Mouse (Mus musculus) liver, postnatal 0 days (tissue): ENCODE data around the gene Lenep. TPM values are rescaled to one million over a fixed set of nuclear protein-coding genes. Genes with fewer than 3 reads are reported as not detected.

Experiments used
- ATAC-seq: fragments of 200-750 bp; cut with Nextera tagmentation; 2 replicates; pipeline ENCODE4 v1.8.0; 2017; ENCODE audit warnings: mild to moderate bottlenecking, moderate library complexity
- DNase-seq: peaks from one replicate; pipeline ENCODE4 v3.0.0-alpha.2; 2016
- H3K27ac ChIP-seq: fragments of 300-500 bp; sonication (generic); 2 replicates; pipeline ENCODE4 v1.5.1; 2014; ENCODE audit warnings: antibody characterized with exemption, moderate library complexity, mild to moderate bottlenecking, low read depth
- H3K27me3 ChIP-seq: fragments of 300-500 bp; sonication (generic); 2 replicates; pipeline ENCODE4 v1.6.1; 2014; ENCODE audit warnings: low read length, control low read depth, mixed read lengths; ENCODE audit not compliant: insufficient read depth
- H3K36me3 ChIP-seq: fragments of 300-500 bp; sonication (generic); replicated peaks from 2 replicates; pipeline ENCODE4 v1.6.1; 2014; ENCODE audit warnings: mild to moderate bottlenecking, control low read depth, low read length, moderate library complexity, mixed read lengths; ENCODE audit not compliant: insufficient read depth
- H3K4me1 ChIP-seq: fragments of 300-500 bp; sonication (generic); 2 replicates; pipeline ENCODE4 v1.6.1; 2014; ENCODE audit warnings: antibody characterized with exemption, mild to moderate bottlenecking, control low read depth; ENCODE audit not compliant: insufficient read depth
- H3K4me2 ChIP-seq: fragments of 300-500 bp; sonication (generic); 2 replicates; pipeline ENCODE4 v1.6.1; 2014; ENCODE audit warnings: low read depth, mild to moderate bottlenecking, low read length, moderate library complexity, mixed read lengths
- H3K4me3 ChIP-seq: fragments of 300-500 bp; sonication (generic); 2 replicates; pipeline ENCODE4 v1.5.1; 2014; ENCODE audit warnings: low read depth, low read length
- H3K9ac ChIP-seq: fragments of 300-500 bp; sonication (generic); replicated peaks from 2 replicates; pipeline ENCODE4 v1.6.1; 2014; ENCODE audit warnings: mild to moderate bottlenecking, moderate library complexity
- H3K9me3 ChIP-seq: fragments of 300-500 bp; sonication (generic); 2 replicates; pipeline ENCODE4 v1.6.1; 2016; ENCODE audit warnings: mild to moderate bottlenecking, control low read depth, low read length, mixed read lengths
- CTCF ChIP-seq: sonication (generic); IDR thresholded peaks from 2 replicates; pipeline ENCODE4 v1.5.1; 2016; ENCODE audit warnings: antibody characterized with exemption, low read depth
- EP300 ChIP-seq: IDR thresholded peaks from 2 replicates; pipeline ENCODE4 v1.6.1; 2016; ENCODE audit warnings: antibody characterized with exemption, low read depth, mild to moderate bottlenecking
- WGBS: fragments of 180-500 bp; shearing (Covaris S2); extraction: QIAGEN DNeasy Blood & Tissue Kit; methylation state at CpG from one replicate; pipeline ENCODE4 v1.1.7; 2014; ENCODE audit not compliant: insufficient replicate concordance; 5-methylcytosine and 5-hydroxymethylcytosine counted together
- polyA plus RNA-seq: library from polyadenylated mRNA; unstranded; fragments of >200 nt; fragmentation: Nextera tagmentation; extraction: Ambion mirVana; gene quantifications from 2 replicates; pipeline ENCODE4 v1.2.1, GENCODE M21; 2015

Lenep gene
- polyA plus RNA-seq, 1 experiment from 2014 or later, result not detected

- Histone ChIP-seq H3K9ac (peak overlapping the region; percentile 46), H3K36me3 (peaks cover 29% of the 10 kb centered on the region), H3K4me1 (peaks cover 61% of the 10 kb centered on the region), H3K27me3 (no peaks in the 10 kb centered on the region), H3K9me3 (no peaks in the 10 kb centered on the region), H3K4me3 (peak overlapping the region; percentile 67), H3K4me2 (peak overlapping the region; percentile 96), H3K27ac (peak overlapping the region; percentile 75)
- no peak for TF ChIP-seq CTCF
- TF ChIP-seq EP300, result no peak
- WGBS, result 11% methylated on average over 11 of the region's 11 CpGs
- DNase-seq (peak; percentile 84), ATAC-seq (peak; percentile 54)
These were observed 18.6 kb upstream of the Lenep start for GRCm38 (mm10) chr3:89421002-89421774.

GRCm38 (mm10) chr3:89420421-89420820 lies 17.8 kb upstream of the Lenep start:
- DNase-seq (no peak), ATAC-seq (no peak)
- 40% methylated on average over 2 of the region's 2 CpGs for WGBS
- peak overlapping the region; percentile 46 for H3K9ac ChIP-seq
- peak overlapping the region; percentile 96 for H3K4me2 ChIP-seq
- peaks cover 61% of the 10 kb centered on the region for H3K4me1 ChIP-seq
- no peaks in the 10 kb centered on the region for H3K9me3 ChIP-seq
- H3K27ac ChIP-seq, result peak overlapping the region; percentile 75
- TF ChIP-seq CTCF, result no peak
- no peak for TF ChIP-seq EP300
- H3K4me3 ChIP-seq, result peak overlapping the region; percentile 67
- no peaks in the 10 kb centered on the region for H3K27me3 ChIP-seq
- peaks cover 31% of the 10 kb centered on the region for H3K36me3 ChIP-seq

GRCm38 (mm10) chr3:89419981-89420380 lies 17.4 kb upstream of the Lenep start:
- DNase-seq (no peak), ATAC-seq (no peak)
- H3K36me3 ChIP-seq, result peaks cover 30% of the 10 kb centered on the region
- H3K9me3 ChIP-seq, result no peaks in the 10 kb centered on the region
- peak overlapping the region; percentile 96 for H3K4me2 ChIP-seq
- H3K9ac ChIP-seq, result peak overlapping the region; percentile 73
- H3K4me1 ChIP-seq, result peaks cover 58% of the 10 kb centered on the region
- no peaks in the 10 kb centered on the region for H3K27me3 ChIP-seq
- peak overlapping the region; percentile 67 for H3K4me3 ChIP-seq
- WGBS, result 27% methylated on average over 3 of the region's 3 CpGs
- H3K27ac ChIP-seq, result peak overlapping the region; percentile 97
- TF ChIP-seq CTCF (no peak), EP300 (no peak)

DNA sequence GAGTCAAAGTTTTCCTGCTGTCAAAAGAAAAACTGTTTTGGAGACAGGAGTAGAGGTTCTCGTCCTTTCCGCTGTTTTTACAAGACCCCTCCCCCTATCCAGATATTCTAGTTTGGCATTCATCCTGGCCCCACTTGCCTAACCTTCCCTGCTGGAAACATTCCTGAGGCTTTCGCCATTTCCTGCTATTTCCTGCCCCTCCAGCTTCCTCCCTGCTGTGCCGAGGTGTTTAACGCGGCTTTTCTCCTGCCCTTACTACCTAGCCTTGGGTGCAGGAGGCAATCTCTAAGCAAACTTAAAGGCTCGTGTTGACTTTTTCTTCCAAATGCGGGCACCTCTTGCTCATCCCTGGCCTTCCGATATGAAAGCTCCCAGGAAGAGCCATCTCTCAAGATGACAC lies 17.0 kb upstream of the Lenep start:
- Histone ChIP-seq H3K9me3 (no peaks in the 10 kb centered on the region), H3K4me1 (peaks cover 54% of the 10 kb centered on the region), H3K4me3 (peak overlapping the region; percentile 67), H3K27me3 (no peaks in the 10 kb centered on the region), H3K9ac (peak overlapping the region; percentile 73), H3K4me2 (peak overlapping the region; percentile 96), H3K36me3 (peaks cover 30% of the 10 kb centered on the region), H3K27ac (peak overlapping the region; percentile 97)
- WGBS, result 6% methylated on average over 9 of the region's 9 CpGs
- ATAC-seq (no peak), DNase-seq (peak; percentile 56)
- TF ChIP-seq EP300, result no peak
- no peak for TF ChIP-seq CTCF

DNA sequence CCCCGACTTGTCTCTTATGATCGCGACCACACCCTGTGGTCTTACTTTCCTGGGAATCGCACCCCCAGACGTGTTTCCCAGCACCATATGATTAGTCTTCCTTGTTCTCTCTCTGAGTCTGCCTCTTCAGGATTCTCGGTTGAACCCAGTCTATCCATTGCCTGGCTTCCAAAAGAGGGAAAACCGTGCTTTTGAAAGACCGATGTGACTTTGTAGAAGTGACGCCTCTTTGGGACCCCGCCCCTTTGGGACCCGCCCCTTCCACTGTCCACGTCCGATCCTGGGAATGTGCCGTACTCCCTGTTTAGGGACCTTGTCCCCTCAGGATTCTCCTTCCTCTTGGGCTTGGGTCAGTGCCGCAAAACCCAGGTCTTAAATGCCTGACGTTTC lies 16.3 kb upstream of the Lenep start:
- ATAC-seq (peak; percentile 44), DNase-seq (peak; percentile 88)
- Histone ChIP-seq H3K4me1 (peaks cover 47% of the 10 kb centered on the region), H3K9ac (peak overlapping the region; percentile 73), H3K4me2 (peak overlapping the region; percentile 96), H3K36me3 (peaks cover 32% of the 10 kb centered on the region), H3K27me3 (no peaks in the 10 kb centered on the region), H3K27ac (peak overlapping the region; percentile 97), H3K9me3 (no peaks in the 10 kb centered on the region), H3K4me3 (peak overlapping the region; percentile 67)
- no peak for TF ChIP-seq EP300
- no peak for TF ChIP-seq CTCF
- 0% methylated on average over 16 of the region's 16 CpGs for WGBS

- Histone ChIP-seq H3K36me3 (peaks cover 29% of the 10 kb centered on the region), H3K27ac (peak within 1 kb of the TSS; percentile 97), H3K4me3 (peak within 1 kb of the TSS; percentile 67), H3K4me1 (peaks cover 43% of the 10 kb centered on the region), H3K9me3 (no peaks in the 10 kb centered on the region), H3K27me3 (no peaks in the 10 kb centered on the region), H3K9ac (peak within 1 kb of the TSS; percentile 73), H3K4me2 (peak within 1 kb of the TSS; percentile 96)
- DNase-seq, result peak; percentile 94
- ATAC-seq, result peak; percentile 93
- TF ChIP-seq EP300 (no peak), CTCF (no peak)
- under 1% methylated on average over 39 of the region's 39 CpGs for WGBS
These were observed 15.7 kb upstream of the Lenep start, which contains the start of the genes Cks1b and Shc1 for GRCm38 (mm10) chr3:89418170-89418860. Gene Cks1b (minus strand): TSS chr3:89418383. Gene Shc1 (plus strand): TSS chr3:89418443.
